Mouse (Mus musculus): ENCODE results near the gene Gch1. TPM values are rescaled to one million over a fixed set of nuclear protein-coding genes. Genes with fewer than 3 reads are reported as not detected.

Gene Gch1
- polyA plus RNA-seq, 1 experiment, result 4.1 TPM

DNA sequence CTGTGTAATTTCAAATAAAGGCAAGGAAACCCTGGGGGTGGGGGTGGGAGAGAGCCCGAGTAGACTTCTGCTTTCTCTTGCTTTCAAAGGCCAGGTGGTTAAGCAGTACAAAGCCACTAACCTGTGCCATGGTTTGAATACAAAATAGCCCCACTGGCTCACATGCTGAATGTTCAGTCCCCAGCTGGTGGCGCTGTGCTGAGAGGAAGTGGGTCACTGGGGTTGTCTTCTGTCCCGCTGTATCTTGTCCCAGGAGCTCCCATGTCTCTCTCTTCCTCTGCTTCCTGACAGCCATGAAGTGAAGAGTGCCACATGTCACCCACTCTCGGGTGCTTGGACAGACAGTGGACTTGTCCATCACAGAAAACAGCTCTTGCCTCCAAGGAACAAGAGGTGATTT lies 4.9 kb upstream of the Gch1 start:
- Histone ChIP-seq H3K4me1 (ENCODE audit: control insufficient read depth, insufficient read depth, low read length) (no peaks in the 10 kb centered on the region), H3K36me3 (ENCODE audit: control insufficient read depth, insufficient read depth, low read length, poor library complexity, severe bottlenecking) (no peaks in the 10 kb centered on the region), H3K27me3 (ENCODE audit: control insufficient read depth, insufficient read depth, low read length, poor library complexity, severe bottlenecking) (no peaks in the 10 kb centered on the region), H3K9me3 (replicated peaks; ENCODE audit: control insufficient read depth, insufficient read depth, low read length, poor library complexity, severe bottlenecking) (no peaks in the 10 kb centered on the region), H3K4me3 (ENCODE audit: low read depth, low read length) (no peak overlapping the region), H3K27ac (ENCODE audit: insufficient read depth, low read length) (no peak overlapping the region), H3K9ac (ENCODE audit: low read depth, poor library complexity, severe bottlenecking) (no peak overlapping the region)
- TF ChIP-seq POLR2A (IDR thresholded peaks at IDR 0.05; ENCODE audit: insufficient read depth, low read length) (no peak), EP300 (IDR thresholded peaks at IDR 0.05; ENCODE audit: insufficient read depth, low read depth, low read length) (0 out of 2 replicates have a peak, but pooled peaks have one; percentile 13), CTCF (IDR thresholded peaks at IDR 0.05; ENCODE audit: low read depth, low read length) (peak; percentile 79)

DNA sequence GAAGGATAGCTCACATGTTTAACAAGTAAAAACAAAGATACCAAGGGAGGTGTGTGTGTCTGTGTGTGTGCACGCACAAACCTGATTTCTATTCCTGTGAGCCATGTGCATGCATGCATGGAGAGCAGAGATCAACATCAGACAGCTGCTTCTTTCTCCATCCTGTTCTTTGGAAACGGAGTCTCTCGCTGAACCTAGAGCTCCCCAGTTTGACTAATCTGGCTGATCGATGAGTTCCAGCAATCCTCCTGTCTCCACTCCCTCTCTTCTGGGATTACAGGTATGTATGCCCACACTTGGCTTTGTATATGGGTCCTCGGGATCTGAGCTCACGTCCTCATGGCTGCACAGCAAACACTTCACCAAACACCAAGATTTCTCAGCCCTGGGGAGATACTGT lies 4.3 kb upstream of the Gch1 start:
- H3K9ac ChIP-seq (ENCODE audit: low read depth, poor library complexity, severe bottlenecking), result no peak overlapping the region
- H3K9me3 ChIP-seq (replicated peaks; ENCODE audit: control insufficient read depth, insufficient read depth, low read length, poor library complexity, severe bottlenecking), result no peaks in the 10 kb centered on the region
- H3K27me3 ChIP-seq (ENCODE audit: control insufficient read depth, insufficient read depth, low read length, poor library complexity, severe bottlenecking), result no peaks in the 10 kb centered on the region
- no peak overlapping the region for H3K27ac ChIP-seq (ENCODE audit: insufficient read depth, low read length)
- H3K36me3 ChIP-seq (ENCODE audit: control insufficient read depth, insufficient read depth, low read length, poor library complexity, severe bottlenecking), result no peaks in the 10 kb centered on the region
- no peak for TF ChIP-seq POLR2A (IDR thresholded peaks at IDR 0.05; ENCODE audit: insufficient read depth, low read length)
- no peak for TF ChIP-seq CTCF (IDR thresholded peaks at IDR 0.05; ENCODE audit: low read depth, low read length)
- no peak for TF ChIP-seq EP300 (IDR thresholded peaks at IDR 0.05; ENCODE audit: insufficient read depth, low read depth, low read length)
- no peak overlapping the region for H3K4me3 ChIP-seq (ENCODE audit: low read depth, low read length)
- no peaks in the 10 kb centered on the region for H3K4me1 ChIP-seq (ENCODE audit: control insufficient read depth, insufficient read depth, low read length)

DNA sequence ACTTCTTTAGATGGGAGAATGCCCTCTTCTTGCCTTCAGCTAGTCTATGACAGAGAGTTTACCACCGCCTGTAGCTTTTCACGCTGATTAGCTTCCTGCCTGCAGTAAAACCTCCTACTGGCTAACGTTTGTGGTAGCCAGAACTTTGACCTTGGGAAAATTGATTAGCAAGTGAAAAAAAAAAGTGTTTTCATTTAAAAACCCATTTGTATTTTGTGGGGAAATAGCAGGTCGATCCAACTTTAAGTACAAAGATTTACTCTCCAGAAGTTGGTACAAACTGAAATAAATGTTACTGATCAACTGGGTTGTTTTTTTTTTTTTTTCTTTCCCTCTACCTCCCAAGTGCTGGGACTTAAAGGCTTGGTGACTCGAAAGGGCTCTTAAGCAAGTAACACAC lies 2.6 kb upstream of the Gch1 start:
- Histone ChIP-seq H3K9me3 (replicated peaks; ENCODE audit: control insufficient read depth, insufficient read depth, low read length, poor library complexity, severe bottlenecking) (no peaks in the 10 kb centered on the region), H3K27me3 (ENCODE audit: control insufficient read depth, insufficient read depth, low read length, poor library complexity, severe bottlenecking) (no peaks in the 10 kb centered on the region), H3K36me3 (ENCODE audit: control insufficient read depth, insufficient read depth, low read length, poor library complexity, severe bottlenecking) (no peaks in the 10 kb centered on the region), H3K9ac (ENCODE audit: low read depth, poor library complexity, severe bottlenecking) (no peak overlapping the region), H3K27ac (ENCODE audit: insufficient read depth, low read length) (no peak overlapping the region), H3K4me1 (ENCODE audit: control insufficient read depth, insufficient read depth, low read length) (no peaks in the 10 kb centered on the region), H3K4me3 (ENCODE audit: low read depth, low read length) (no peak overlapping the region)
- TF ChIP-seq CTCF (IDR thresholded peaks at IDR 0.05; ENCODE audit: low read depth, low read length), result no peak

DNA sequence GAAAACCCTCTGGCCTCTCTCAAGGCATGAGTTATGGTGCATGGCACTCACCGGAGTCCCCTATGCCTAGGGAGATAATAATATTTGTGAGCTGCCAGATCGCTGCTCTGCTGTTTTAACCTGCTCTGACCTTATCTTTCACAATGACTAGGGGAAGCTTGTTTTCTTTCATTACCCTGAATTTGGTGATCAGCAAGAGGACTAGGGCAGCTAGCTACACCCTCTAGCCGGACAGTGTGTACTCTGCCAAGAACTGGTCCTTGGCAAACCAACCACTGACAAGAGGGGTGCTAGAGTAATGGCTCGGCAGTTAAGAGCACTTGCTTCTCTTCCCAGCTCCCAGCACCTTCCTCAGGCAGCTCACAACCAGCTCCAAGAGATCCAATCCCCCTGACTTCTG lies 1.4 kb upstream of the Gch1 start:
- H3K4me1 ChIP-seq (ENCODE audit: control insufficient read depth, insufficient read depth, low read length), result no peaks in the 10 kb centered on the region

DNA sequence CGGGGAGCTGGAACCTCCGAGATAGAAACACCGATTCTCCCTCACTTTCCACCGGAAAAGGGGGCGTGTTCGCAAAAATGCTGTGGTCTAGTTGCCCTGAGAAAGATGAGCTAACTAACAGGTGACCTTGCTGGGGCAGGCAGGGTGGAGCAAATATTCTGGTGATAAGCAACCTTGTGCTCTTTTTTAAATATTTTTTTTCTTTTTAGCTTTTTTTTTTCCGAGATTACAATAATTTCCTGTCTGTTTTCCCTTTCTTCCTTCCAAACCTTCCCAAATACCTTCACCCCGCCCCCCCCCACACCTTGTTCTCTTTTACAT lies 382 bp upstream of the Gch1 start:
- Histone ChIP-seq H3K4me3 (ENCODE audit: low read depth, low read length) (peak overlapping the region; percentile 86), H3K4me1 (ENCODE audit: control insufficient read depth, insufficient read depth, low read length) (no peaks in the 10 kb centered on the region), H3K27ac (ENCODE audit: insufficient read depth, low read length) (no peak overlapping the region), H3K27me3 (ENCODE audit: control insufficient read depth, insufficient read depth, low read length, poor library complexity, severe bottlenecking) (no peaks in the 10 kb centered on the region), H3K36me3 (ENCODE audit: control insufficient read depth, insufficient read depth, low read length, poor library complexity, severe bottlenecking) (no peaks in the 10 kb centered on the region), H3K9ac (ENCODE audit: low read depth, poor library complexity, severe bottlenecking) (peak overlapping the region; percentile 66; the same call in 1 of the 2 replicates), H3K9me3 (replicated peaks; ENCODE audit: control insufficient read depth, insufficient read depth, low read length, poor library complexity, severe bottlenecking) (no peaks in the 10 kb centered on the region)
- TF ChIP-seq EP300 (IDR thresholded peaks at IDR 0.05; ENCODE audit: insufficient read depth, low read depth, low read length) (no peak), CTCF (IDR thresholded peaks at IDR 0.05; ENCODE audit: low read depth, low read length) (no peak), POLR2A (IDR thresholded peaks at IDR 0.05; ENCODE audit: insufficient read depth, low read length) (no peak)

More for the DNA sequence above, 1.4 kb upstream of the Gch1 start:
- H3K9me3 ChIP-seq (replicated peaks; ENCODE audit: control insufficient read depth, insufficient read depth, low read length, poor library complexity, severe bottlenecking), result no peaks in the 10 kb centered on the region
- H3K27me3 ChIP-seq (ENCODE audit: control insufficient read depth, insufficient read depth, low read length, poor library complexity, severe bottlenecking), result no peaks in the 10 kb centered on the region
- no peak overlapping the region for H3K4me3 ChIP-seq (ENCODE audit: low read depth, low read length)
- no peak for TF ChIP-seq POLR2A (IDR thresholded peaks at IDR 0.05; ENCODE audit: insufficient read depth, low read length)
- TF ChIP-seq EP300 (IDR thresholded peaks at IDR 0.05; ENCODE audit: insufficient read depth, low read depth, low read length), result no peak
- no peak for TF ChIP-seq CTCF (IDR thresholded peaks at IDR 0.05; ENCODE audit: low read depth, low read length)
- H3K9ac ChIP-seq (ENCODE audit: low read depth, poor library complexity, severe bottlenecking), result no peak overlapping the region
- H3K36me3 ChIP-seq (ENCODE audit: control insufficient read depth, insufficient read depth, low read length, poor library complexity, severe bottlenecking), result no peaks in the 10 kb centered on the region
- H3K27ac ChIP-seq (ENCODE audit: insufficient read depth, low read length), result no peak overlapping the region

DNA sequence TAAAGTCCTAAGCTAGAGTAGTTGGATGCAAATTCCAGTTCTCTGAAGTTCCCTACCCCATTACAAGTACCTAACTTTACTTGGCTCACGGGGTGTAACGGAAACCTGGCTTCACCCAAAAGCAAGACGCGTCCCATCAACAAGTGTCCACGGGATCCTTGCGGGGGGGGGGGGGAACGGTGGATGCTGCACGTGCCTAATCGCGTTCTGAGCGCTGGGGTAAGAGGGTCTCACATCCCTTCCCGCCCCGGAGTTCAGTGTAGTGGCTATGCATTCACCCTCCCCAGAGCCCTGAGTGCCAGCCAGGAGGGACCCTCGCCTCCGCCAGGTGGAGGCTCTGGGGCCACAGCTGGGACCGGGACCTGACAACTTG lies 752 bp downstream of the Gch1 start:
- Histone ChIP-seq H3K9ac (ENCODE audit: low read depth, poor library complexity, severe bottlenecking) (peak overlapping the region; percentile 66), H3K4me3 (ENCODE audit: low read depth, low read length) (peak overlapping the region; percentile 82), H3K36me3 (ENCODE audit: control insufficient read depth, insufficient read depth, low read length, poor library complexity, severe bottlenecking) (no peaks in the 10 kb centered on the region), H3K27me3 (ENCODE audit: control insufficient read depth, insufficient read depth, low read length, poor library complexity, severe bottlenecking) (no peaks in the 10 kb centered on the region), H3K4me1 (ENCODE audit: control insufficient read depth, insufficient read depth, low read length) (no peaks in the 10 kb centered on the region), H3K27ac (ENCODE audit: insufficient read depth, low read length) (no peak overlapping the region), H3K9me3 (replicated peaks; ENCODE audit: control insufficient read depth, insufficient read depth, low read length, poor library complexity, severe bottlenecking) (no peaks in the 10 kb centered on the region)
- TF ChIP-seq EP300 (IDR thresholded peaks at IDR 0.05; ENCODE audit: insufficient read depth, low read depth, low read length), result no peak
- TF ChIP-seq POLR2A (IDR thresholded peaks at IDR 0.05; ENCODE audit: insufficient read depth, low read length), result no peak
- no peak for TF ChIP-seq CTCF (IDR thresholded peaks at IDR 0.05; ENCODE audit: low read depth, low read length)

All from ES-Bruce4 (cell line).